Mouse (Mus musculus) fat pad, adult 2 months (tissue): Measurements from ENCODE around the gene Cdca5.
"Not testable (repeated sequence)": the region's sequence is repeated elsewhere in the genome, so short reads cannot be mapped to it uniquely, and the experiment has no call there.

Experiments
- DNase-seq: peaks from one replicate; pipeline ENCODE4 v3.0.0-alpha.2; 2011; ENCODE audit warnings: low read depth, low spot score; ENCODE audit errors: extremely low read depth

Gene Cdca5

DNA sequence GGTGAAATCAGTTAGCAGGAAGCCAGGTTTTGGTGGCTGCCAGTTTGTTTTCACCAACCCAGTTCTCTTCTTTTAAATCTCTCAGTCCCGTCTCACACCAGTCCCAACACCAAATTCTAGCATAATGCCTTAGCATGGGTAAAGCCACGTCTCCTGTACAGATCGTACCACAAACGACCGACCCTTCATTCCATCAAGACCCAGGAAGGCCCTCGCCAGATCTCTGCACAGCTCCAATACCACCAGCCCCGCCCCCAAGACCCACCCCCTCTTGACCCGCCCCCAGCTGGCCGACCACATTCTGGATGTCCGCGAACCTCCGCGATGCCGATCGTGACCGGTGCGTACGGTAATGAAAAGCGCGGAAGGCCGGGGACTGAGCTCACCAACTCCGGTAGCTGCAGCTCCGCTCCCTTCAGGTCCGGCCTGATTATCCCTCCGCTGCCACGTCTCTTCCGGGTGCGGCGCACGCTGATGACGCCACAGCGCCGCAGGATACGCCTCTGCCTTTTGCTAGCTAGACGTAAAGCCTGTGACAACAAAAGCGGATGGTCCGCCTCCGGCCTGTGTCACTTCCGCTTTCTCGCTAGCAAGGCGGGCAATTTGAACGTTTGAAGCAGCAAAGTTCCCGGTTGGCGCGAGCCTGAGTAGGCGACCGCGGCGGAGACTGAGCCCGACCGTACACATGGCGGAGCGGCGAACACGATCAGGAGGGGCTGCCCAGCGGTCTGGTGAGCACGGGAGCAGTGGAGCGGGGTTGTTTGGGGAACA lies at the start of gene Cdca5, which contains the start of gene Zfpl1:
TSS of gene Cdca5 (plus strand) at position 506 of the 771 bp plus-strand sequence.
TSS of gene Zfpl1 (minus strand) at position 479 of the 771 bp plus-strand sequence.
- peak; percentile 77 for DNase-seq

DNA sequence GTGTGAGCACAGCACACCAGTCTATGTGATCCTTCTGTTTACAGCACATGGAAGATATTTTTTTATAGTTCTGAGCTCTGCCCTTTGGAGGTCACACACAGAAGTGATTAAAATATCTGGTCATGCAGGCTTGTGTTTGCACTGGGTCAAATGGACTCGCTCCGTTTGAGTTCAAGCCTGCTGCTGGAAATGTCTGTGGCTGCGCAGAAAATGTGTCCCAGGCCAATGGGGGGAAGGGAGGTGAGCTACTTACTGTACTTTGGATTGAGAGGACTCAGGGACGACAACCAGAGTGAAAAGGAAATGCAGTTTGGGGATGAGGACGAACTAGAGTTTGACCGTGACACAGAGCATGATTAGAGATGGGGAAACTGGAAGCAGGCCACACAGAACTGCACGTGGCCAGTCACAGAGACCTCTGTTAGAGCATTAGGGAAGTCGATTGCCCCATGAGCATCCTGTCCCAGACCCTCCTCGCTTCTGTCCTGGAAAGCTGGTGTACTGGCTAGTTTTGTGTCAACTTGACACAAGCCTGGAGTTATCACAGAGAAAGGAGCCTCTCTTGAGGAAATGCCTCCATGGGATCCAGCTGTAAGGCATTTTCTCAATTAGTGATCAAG lies 48.7 kb upstream of the Cdca5 start:
- DNase-seq: no peak

DNA sequence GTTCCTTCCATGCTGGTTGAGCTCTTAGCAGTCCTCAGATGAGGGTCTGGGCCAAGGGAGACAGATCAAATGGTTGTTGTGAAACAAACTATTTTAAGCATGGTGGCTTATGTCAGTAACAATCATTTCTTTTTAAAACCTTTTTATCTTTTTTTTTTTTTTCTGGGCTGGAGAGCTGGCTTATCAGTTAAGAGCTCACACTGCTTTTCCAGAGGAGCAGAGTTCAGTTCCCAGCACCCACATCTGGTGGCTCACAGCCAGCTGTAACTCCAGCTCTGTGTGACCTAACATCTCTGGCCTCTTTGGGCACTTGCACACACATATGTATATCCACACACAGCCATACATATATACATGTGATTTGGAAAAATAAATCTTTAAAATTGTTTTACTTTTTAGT lies 47.1 kb upstream of the Cdca5 start:
- no peak for DNase-seq

DNA sequence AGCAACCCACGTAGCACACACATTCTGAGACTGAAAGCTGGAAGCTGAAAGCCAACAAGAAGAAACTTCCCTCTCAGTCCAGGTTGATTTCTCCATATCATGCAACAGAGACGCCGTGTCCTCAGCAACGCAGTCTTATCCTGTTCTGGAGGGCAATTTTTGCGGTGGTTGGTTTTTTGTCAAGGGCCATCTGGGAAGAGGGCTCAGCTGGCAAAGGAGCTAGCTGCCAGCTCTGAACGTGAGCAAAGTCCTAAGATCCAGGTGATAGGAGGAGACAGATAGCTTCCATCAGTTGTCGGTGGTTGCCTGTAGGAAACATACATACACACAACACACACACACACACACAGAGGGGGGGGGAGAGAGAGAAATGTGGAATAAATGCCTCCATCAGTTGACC lies 46.5 kb upstream of the Cdca5 start:
- no peak for DNase-seq

DNA sequence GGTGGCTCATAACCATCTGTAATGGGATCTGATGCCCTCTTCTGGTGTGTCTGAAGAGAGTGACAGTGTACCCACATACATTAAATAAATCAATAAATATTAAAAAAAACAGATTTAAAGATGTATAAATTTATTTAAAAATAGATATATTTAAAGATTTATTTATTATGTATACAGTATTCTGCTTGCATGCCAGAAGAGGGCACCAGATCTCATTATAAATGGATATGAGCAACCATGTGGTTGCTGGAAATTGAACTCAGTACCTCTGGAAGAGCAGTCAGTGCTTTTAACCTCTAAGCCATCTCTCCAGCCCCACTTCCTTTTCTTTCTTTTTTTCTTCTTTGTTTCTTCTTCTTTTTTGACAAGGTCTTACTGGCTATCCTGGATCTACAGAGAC lies 44.8 kb upstream of the Cdca5 start:
- no peak for DNase-seq

DNA sequence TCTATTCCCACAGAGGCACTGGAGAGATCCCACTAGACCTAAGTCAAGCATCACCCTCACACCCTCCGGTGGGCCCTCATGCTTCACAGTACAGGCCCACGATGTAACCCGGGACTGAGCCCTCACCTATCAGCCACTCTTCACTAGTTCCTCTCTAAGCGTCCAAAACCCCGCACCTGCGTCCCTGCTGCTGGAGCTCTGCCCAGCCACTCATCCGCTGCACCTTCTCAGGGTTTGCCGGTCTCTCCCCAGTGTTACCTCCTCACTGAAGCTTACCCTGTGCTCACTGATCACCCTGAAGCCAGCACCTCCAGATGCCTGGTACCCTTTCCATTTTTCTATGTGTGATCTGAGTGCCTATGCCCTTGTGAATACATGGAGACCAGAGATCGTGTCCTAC lies 42.5 kb upstream of the Cdca5 start:
- no peak for DNase-seq

DNA sequence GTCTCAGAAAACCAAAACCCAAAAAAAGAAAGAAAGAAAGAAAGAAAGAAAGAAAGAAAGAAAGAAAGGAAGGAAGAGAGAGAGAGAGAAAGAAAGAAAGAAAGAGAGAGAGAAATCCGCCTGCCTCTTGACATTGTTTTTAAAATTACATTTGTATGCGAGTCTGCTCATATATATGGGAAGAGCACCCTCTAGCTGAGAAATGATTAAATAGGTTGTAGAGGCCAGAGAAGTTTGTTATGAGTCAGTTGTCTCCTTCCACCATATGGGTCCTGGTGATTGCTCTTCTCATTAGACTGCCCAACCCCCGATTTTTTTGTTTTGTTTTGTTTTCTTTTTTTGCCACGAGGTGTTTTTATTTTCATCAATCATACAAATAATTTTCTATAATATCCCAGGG lies 40.7 kb upstream of the Cdca5 start:
- not testable (repeated sequence) for DNase-seq

DNA sequence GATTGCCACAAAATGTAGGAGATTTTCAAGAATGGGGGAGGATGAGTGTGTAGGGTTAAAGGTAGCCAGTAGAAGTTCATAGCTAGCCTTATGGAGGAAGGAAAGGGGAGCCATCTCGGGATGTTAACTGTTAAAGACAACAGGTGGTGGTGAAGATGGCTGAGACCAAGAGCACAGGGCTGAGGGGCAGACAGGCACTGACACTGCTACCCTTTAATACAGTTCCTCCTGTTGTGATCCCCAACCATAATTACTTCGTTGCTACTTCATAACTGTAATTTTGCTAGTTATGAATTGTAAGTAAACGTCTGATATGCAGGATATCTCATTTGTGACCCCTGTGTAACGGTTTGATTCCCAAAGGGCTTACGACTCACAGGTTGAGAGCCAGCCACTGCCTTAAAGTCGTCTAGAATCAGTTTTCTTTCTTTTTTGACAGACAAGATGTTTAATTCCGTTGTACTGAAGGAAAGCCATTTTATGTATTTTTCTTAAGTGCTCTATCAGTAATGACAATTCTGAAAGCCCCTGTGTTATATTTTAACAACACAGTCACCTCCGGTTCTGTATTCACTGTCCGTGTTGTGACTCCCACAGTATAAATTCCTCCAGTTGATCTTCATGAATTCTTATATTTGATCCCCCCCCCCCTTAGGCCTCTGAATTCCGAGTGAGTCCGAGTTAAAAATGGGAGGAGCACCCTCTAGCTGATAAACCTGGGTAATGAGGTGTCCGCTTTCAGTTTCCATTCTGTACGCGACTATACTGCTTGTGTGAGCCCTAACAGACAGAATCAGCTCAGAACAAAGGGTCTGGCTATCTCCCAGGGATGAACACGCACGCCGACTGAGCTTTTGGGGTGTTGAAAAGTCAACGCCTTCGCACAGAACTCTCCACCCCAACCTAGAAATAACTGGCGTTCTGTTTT lies 39.2 kb upstream of the Cdca5 start:
- no peak for DNase-seq

DNA sequence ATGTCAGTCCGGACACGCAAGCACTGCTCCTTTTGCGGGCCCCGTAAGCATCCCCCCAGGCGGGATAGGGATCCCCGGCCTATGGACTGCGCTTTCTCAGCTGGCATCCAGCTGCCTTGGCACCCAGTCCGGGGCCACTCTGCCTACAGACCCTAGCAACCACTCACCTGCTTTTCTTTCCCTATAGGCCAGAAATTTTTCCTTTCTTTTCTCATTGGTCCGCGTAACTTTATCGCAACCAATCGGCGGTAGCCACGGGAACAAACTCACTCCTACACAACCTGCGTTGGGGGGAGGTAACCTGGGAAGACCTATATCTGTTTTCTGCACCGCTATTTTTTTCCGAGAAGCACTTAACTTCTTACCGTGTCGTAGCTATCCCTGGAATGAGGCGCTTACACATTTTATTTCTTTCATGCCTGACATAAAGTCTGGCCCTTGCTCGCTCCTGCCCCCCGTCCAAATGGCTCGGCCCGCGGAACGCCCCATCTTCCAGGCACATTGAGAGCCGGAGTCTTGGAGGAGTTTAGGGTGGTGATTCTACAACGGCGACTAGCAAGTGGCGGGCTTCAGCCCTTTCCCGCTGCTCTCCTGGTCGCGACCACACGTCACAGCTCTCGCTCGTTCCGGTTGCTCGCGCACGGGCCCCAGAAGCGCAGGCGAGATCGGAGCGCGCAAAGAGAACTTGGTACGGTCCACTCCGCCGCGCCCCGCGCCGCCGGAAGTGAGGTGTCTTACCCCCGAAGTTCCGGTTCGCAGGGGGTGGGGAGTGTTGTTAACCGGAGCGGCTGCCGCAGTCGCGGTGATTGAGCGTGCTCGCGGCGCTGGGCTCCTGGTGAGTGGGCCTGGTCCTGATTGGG lies 38.3 kb upstream of the Cdca5 start, which contains the start of gene Syvn1:
TSS of gene Syvn1 (plus strand) at position 283 of the 860 bp plus-strand sequence.
- peak; percentile 74 for DNase-seq

DNA sequence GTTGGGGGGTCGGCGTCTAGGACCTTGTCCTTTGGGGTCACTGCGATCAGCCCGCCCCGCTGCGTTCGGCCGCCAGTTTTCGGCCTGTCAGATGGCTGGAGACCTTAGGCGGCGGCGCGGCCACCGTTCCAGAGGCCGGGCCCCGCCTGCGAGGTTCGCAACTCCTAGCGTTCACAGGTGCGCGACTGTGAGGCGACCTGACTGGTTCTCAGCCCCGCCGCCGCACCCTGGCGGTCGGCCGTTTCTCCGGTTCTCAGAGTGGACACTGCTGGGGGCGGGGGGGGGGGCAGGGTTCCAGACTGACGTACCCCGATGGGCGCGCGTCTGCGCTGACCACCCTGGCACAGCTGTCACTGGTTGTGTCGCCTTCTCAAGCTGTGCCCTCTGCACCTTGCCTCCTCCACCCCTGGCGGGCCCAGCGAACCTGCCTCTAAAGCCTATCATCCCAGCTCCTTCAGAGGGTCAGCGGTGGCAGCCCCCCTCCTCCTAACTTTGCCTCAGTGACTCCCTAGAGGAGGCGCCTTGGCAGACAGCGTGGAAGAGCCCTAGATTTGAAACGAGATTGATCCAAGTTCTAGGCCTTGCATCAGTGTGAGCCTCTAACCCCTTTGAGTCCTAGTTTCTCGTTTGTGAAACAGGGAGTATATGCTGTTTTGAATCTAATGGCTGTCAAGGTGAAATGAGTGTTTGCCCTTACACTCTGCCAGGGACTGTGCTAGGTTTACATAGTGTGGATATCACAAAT lies 37.5 kb upstream of the Cdca5 start:
- no peak for DNase-seq

DNA sequence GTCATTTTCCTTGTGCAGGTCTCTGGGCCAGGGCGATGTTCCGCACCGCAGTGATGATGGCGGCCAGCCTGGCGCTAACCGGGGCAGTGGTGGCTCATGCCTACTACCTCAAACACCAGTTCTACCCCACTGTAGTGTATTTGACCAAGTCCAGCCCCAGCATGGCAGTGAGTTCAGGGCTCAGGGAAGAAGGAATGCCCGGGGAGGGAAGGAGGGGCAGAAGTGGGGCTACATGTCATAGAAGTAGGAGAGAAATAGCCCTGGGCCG lies 37.0 kb upstream of the Cdca5 start:
- DNase-seq: no peak

DNA sequence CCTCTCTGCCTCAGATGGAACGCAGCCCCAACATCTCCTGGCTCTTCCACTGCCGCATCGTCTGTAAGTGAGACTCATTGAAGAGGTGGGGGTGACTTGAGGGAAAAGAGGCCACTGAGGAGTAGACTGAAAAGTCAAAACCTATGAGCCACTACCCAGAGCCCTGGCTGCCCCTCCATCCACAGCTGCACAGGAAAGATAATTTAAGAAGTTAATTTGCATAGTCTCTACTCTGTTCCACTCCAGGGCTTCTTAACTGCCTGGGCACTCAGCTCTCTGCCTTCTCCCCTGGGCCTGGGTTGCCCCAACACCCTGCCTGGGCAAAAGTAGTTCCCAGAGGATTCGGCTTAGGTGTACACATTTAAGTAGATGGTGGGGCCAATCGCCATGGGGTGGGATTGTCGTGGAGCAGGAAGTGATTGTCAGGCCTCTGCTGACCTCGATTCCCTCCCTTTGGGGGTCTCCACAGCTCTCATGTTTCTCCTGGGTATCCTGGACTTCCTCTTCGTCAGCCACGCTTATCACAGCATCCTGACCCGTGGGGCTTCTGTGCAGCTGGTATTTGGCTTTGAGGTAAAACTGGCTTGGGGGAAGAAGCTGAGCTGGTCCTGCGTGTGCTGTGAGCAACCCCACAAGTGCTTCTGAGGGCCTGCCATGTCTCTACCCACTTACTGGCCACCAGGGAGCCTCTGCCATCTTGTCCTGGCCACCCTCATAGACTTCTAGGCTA lies 35.9 kb upstream of the Cdca5 start:
- no peak for DNase-seq

DNA sequence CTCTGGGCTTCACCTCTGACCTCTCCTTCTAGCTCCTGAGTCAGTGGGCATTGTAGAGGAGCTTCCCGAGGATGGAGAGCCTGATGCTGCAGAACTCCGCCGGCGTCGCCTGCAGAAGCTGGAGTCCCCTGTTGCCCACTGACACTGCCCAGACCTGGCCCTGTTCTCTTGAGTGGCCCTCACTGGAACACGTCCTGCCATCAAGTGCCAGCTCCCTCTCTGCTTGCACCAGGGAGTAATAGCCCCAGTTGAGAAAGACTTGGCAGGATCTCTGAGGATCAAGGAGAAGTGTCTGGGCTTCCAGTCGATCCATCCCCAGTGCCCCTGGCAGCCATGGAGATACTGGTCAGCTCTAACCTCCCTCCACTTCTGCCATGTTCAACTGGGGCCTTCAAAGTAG lies 32.3 kb upstream of the Cdca5 start:
- no peak for DNase-seq

DNA sequence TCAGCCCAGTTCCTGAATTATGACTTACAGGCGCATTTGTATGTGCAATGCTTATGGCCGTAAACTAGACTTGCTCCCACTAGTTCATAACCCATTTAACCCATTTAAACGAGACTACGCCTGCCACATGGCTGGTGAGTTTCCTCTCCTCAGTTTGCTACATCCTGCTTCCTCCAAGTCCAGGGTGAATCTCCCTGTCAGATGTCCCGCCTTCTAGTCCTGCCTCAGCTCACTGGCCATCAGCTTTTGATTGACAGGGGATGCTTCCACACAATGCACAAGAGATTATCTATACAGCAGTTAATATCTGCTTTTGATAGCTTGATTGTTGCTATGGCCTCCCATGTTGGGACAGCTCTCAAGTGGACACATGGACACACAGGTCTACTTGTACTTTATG lies 30.5 kb upstream of the Cdca5 start:
- no peak for DNase-seq

DNA sequence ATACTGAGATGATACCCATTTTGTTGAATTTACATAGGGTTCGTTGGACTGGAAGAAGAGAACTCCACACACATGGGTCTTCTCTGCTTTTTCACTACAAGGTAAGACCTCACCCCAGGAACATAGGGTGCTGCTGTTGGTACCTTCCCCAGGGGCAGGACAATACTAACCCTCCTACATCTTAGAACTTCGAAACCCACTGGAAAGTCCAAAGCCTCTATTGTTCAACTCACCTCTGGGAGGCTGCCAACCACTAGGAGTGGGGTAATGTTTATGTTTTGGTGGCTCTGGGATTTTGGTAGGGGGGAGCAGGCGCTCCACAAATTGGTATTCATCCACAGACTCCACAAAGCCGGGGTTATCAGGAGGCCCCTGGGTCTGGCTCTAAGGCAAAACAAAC lies 28.1 kb upstream of the Cdca5 start:
- no peak for DNase-seq

DNA sequence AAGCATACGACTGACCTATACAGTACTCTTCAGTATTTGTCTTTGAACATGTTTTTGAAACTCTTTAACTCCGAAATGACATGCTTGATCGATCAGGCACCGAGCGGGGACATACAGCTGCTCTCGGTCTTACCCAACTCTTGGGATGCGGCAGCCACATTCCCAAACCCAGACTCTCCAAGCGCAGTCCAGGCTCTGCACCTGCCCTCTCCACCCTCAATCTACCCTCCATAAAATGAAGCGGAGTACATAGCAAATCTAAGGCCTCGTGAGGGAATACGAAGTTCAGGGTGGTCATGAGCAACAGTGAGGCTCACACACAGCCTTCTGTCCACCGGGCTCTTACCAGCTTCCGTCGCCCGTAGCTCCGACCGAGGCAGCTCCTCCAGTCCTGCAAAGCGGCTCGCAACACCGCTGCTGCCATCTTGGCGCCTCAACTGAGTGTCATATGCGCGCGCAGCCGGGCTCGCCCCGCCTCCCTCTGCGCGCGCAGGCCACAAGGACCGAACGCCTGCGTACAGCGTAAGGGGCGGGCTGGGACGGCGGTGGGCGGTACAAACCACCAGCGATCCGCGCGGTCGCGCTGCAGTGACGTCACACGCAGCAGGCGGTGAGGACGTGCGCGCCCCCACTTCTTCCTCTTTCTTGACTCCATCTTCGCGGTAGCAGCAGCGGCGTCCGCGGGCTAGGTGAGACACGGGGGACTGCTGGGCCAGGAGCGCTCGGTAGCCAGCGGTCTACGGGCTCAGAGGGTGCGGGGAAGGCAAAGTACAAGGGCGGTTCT lies 27.3 kb upstream of the Cdca5 start, which contains the start of the genes Mrpl49 and Fau:
TSS of gene Mrpl49 (minus strand) at position 473 of the 784 bp plus-strand sequence.
TSS of gene Fau (plus strand) at position 532 of the 784 bp plus-strand sequence.
- no peak for DNase-seq

DNA sequence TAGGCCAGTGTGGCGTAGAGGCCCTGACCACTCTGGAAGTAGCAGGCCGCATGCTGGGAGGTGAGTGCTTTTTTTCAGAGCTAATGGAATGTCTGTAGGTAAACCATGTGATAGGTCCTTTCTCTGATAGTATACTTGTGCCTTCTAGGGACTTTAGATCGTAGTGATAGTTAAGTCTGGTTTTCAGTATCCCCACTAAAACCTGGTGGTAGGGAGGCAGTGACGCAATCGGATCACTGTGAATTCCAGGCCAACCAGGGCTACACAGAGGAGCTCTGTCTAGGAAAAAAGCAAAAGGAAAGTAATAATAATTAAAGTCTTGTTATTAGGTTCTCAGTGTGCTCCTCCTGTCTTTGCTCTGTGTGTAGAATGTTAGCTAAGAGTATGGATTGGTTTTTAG lies 26.3 kb upstream of the Cdca5 start:
- DNase-seq: no peak

DNA sequence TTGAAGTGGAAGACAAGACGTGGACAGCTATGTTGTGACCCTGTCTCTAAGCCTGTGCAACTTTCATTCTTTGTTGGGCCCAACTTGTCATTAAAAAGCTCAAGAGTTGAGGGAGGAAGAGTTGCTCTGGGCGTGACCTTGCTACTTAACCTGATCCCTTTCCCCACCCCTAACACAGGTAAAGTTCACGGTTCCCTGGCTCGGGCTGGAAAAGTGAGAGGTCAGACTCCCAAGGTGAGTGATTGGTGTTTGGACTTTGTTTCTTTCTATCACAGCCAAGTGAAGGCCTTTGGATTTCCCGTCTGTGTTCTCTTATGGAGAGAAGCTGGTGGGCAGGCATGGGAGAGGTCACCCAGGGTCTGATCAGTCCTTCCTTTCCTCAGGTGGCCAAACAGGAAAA lies 25.8 kb upstream of the Cdca5 start:
- DNase-seq: no peak
